Mouse (Mus musculus): ENCODE measurements around the gene Oma1. TPM values are rescaled to one million over a fixed set of nuclear protein-coding genes. Genes with fewer than 3 reads are reported as not detected.
A peak's percentile ranks its signal among the peaks of the same experiment; 100 is the strongest.

The Oma1 gene
- total RNA-seq, 2 experiments from 2014 or later, result 6.9 to 9.2 TPM

DNA sequence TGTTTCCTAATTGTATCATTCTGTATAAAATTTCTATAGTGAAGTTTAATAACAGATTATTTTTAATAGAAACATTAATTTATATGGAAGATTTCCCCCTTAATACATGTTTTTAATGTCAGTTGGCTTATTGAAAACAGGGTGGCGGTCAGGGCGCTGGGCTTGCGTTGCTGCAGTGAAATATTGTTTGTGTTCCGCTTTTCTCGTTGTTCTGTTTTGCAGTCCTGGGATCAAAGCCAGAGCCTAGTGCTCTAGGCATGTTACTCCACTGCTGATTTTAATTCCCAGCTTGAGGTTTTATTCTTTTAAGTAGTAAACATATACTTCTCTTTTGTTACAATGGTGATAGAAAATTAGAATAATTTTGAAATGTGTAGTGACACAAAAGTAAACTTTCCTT, 39.3 kb downstream of the Oma1 start:
- peak in 1 of 2 experiments; percentile 9 for DNase-seq (ENCODE audit: low spot score in 2 of 2)

DNA sequence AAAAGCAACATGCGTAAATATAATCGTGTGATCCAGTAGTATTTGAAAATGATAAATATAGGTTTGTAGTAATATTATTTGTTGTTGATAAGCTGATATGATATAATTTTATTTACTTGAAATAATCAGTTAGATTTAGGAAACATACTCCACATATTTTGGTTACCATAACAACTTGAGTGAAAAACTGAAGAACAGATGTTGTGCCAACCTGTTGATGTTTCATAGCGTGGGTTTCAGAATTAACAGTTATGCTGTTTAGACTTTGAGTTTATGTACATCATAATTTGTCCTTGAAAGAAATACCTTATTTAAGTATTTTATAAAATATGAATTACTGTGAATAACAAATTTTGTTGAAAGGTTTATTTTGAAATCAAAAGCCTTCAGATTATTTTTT, 43.8 kb downstream of the Oma1 start:
- DNase-seq (ENCODE audit: low spot score in 2 of 2), result no peak

DNA sequence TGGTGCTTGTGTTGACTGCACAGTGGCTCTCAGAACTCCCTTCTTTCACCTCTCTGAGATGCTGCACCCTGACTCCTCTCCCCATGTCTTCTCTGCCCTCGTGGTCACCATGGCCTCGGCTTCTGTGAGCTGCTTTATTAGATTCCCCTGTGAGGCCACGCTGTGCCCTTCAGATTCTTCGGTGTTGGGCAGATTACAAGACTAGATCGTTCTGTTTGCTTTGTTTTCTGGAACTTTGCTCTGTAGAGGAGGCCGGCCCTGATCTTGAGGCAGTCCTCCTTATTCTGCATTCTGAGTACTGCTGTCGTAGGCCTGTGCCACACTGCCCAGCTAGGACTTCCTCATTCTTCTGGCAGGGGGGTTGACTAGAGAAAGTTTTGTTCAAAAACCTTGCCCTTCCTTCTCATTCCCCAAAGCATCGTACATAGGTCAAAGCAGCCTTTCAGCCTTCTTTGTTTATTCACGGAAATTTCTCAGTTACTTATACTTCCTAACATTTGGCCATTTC, 45.4 kb downstream of the Oma1 start:
- no peak for DNase-seq (ENCODE audit: low spot score in 2 of 2)

- DNase-seq (ENCODE audit: low spot score in 2 of 2), result no peak
Observed at GRCm38 (mm10) chr4:103382171-103382570, 68.6 kb downstream of the Oma1 start.

DNA sequence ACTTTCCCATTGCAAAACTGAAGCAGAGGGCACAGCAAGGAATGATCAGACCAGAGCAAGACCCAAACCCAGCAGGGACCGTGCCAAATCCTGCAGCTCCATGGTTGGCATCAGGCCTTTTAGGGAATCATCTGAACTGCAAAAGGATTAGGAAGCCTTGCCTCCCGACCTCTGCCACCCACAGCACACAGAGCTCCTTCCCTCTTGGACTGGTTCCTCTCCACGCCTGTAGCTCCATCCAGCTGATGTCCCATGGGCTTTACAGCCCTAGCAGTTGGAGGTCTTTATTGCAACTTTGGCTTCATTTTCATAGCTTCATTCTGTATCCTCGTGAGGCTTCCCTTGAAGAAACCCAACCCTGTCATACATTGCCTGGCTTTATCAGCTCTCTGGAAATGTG, 71.4 kb downstream of the Oma1 start:
- no peak for DNase-seq (ENCODE audit: low spot score in 2 of 2)

DNA sequence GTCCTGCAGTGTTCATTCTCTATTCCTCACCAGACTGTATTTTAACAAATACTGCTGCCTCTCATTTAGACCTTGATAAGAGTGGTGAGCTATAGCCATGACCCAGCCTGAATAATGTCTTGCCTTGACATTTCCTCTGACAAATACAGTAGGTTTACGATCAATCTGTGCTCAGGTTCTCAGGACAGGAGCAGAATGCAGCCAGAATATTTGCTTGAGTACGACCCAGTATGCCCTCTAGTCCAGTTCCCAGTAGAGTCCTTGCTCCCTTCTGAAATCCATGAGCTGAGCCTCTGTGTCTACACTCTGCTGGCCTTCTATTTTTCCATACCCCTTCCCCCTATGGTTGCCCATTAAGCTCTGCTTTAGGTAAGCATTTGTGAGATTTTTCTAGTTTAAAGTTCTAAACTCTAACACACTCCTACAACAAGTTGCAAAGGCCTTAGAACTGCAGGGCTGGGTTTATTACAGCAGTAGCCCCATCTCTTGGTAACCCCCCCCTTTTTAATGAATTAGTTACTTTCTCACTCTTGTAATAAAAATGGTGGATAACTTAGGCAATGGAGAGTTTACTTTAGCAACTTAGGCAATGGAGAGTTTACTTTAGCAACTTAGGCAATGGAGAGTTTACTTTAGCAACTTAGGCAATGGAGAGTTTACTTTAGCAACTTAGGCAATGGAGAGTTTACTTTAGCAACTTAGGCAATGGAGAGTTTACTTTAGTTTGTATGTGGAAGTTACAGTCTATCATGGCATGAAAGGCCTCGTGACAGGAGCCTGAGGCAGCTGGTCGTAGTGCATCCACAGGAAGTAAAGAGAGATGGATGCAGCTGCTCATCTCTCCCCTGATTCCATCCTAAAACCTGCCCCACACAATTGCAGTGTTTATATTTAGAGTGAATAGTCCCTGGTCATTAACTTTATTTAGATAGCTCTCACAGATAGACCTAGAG, 72.5 kb downstream of the Oma1 start:
- DNase-seq (ENCODE audit: low spot score in 2 of 2), result no peak

DNA sequence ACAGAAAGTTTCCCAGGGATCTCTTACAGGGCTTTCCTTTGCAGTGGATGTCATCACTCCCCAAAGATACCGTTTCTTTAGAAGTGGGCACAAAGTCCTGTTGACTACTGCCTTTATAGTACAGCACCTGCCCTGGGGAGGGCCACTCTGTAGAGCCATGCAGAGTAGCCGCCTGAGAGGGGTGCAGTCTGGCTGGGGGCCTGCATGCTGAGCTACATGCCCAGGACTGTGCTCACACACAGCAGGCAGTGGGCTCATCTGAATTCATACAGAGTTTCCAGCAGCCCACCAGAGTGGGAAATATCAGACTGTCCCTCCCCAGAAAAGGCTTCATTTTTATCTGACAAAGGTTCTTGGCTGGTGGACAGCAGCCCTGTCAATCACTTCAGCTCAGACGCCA, 73.7 kb downstream of the Oma1 start:
- no peak for DNase-seq (ENCODE audit: low spot score in 2 of 2)

DNA sequence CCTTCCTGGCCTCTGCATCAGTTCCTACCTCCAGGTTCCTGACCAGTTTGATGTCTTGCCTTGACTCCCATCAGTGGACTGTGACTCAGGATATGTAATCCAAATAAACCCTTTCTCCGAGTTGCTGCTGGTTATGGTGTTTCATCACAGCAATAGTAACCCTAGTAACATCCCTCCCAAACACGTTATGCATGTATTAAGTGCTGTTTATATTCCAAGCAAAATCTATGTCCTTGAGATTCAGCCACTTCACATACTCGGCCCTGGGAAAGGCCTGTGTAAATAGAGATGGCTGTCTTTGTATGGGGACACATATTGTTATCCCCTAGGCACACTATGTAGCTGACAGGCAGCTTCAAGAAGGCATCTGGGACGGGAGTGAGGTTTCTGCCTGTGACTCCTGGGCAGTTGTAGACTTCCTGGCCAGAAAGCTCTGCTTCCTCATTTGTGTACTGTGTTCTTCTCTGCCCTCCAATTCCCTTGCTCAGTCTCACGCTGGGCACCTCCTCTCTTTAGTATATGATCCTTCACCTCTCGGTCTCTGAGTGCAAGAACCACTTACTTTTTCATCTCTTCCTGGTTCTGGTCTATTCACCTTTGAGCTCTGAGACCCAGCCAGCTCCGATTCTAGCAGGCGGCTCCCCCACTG, 75.0 kb downstream of the Oma1 start:
- DNase-seq (ENCODE audit: low spot score in 2 of 2), result no peak

DNA sequence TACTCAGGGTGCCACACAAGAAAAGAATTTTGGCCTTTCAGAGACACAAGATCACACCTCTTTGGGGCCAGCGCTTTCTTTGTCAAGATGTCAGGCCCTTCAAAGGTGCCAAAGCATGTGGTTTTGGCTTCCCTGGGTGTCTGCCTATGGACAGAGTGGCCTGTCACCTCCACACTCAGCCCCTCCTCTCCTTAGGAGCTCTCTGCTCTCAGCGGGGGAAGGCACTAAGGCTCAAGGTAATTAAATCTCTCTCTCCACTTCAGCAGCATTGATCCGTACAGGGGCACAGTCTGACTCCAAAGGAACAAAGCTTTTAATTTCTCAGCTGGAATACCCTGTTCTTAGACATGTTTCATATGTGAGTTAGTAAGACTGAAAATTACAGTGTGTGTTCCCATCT, 76.0 kb downstream of the Oma1 start:
- DNase-seq (ENCODE audit: low spot score in 2 of 2), result no peak

DNA sequence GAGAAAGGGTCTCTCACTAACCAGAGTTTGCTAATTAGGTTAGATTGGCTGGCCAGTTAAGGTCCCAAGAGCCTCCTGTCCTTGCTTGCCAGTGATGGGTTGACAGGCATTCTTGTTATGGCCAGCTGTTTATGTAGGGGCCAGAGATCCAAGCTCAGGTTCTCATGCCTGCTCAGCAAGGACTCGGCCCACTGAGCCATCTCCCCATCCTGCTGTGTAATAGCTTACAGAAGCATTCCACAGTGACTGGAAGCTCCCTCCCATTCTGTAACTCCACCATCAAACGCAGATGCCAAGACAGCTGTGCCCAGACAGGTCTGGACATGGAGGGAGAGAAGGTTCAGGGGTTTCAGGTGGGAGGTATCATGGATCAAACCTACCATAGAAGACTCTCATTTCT, 76.9 kb downstream of the Oma1 start:
- no peak for DNase-seq (ENCODE audit: low spot score in 2 of 2)

- DNase-seq (ENCODE audit: low spot score in 2 of 2), result no peak
Observed at GRCm38 (mm10) chr4:103395066-103395465, 81.5 kb downstream of the Oma1 start.

GRCm38 (mm10) chr4:103395905-103396304, 82.3 kb downstream of the Oma1 start:
- DNase-seq (ENCODE audit: low spot score in 2 of 2), result no peak

GRCm38 (mm10) chr4:103396876-103397275, 83.3 kb downstream of the Oma1 start:
- no peak for DNase-seq (ENCODE audit: low spot score in 2 of 2)

DNA sequence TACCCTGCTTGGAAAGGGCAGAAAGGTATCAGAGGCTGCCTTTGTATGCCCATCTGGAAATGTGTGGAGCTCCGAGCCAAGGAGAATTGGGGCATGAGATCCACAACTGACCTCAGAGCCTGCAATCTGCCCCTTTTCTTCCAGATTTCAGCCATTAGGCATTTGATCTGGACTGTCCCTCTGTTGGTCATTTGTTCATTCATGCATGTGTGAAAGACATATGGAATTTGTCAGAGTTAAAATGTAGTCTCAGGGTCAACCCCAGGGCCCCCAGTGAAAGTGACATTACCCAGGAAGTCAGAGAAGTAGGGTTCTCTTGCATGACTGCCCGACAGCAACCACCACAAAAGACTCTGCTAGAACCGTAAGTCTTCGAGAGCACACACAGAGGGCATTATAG, 89.0 kb downstream of the Oma1 start:
- DNase-seq (ENCODE audit: low spot score in 2 of 2), result no peak

DNA sequence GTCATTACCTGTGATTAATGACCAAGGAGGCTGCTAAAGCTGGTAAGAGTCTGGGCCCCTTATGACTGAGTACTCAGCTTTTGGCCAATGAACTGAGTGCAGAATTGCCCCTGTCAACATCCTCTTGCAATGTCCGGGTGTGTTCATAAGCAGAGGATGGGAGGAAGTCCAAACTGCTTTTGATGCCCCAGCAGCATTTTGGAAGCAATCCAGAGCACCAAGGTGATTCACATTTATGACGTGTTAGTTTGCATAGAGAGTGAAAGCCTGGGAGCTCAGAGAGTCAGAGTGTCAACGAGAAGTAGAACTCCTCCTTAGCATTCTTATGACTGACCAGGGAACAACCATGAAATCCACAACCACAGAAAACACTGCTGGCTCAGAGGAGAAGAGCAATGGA, 91.7 kb downstream of the Oma1 start:
- no peak for DNase-seq (ENCODE audit: low spot score in 2 of 2)

DNA sequence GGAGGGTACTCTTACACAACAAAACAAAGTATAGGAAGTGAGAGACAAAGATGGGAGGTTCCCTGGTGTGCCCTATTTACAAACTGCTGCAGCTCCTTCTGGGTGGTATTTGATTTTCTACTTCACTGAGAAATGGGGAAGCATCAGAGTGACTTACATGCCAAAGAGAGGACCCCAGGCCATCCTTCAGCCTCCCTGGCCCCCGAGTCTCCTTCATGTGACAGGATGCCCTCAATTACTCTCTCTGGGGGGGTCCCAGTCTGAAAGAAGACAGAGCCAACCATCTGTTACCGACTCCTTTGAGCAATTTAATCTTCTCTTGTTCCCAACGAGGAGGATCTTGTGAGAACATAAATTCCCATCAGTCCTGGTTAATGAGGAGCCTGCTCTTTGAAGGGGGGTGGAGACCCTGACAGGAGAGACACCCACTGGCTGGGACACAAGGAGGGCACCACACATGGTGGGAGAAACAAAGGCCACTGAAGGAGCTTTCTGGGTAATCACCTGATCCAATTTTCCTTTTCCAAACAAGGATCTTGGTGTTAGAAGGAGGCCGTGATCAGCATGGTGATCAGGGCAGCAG, 96.7 kb downstream of the Oma1 start:
- DNase-seq (ENCODE audit: low spot score in 2 of 2), result no peak

Other genes starting within 250 kb of the Oma1 start
- 10 to 100 TPM; 45.8 to 53.8 TPM for gene Mier1, start 199.4 kb upstream of the Oma1 start, total RNA-seq (2021)
- 10 to 100 TPM in 1 of 2 experiments, 1 to 10 TPM in 1; 9.3 to 10.9 TPM for gene Wdr78, start 199.3 kb upstream of the Oma1 start, total RNA-seq (2021)
- 10 to 100 TPM; 14.7 to 17.2 TPM for gene Slc35d1, start 98.6 kb upstream of the Oma1 start, total RNA-seq (2021)
- not detected for gene 4921539E11Rik, start 22.9 kb upstream of the Oma1 start, total RNA-seq (2021)

All from layer of hippocampus, postnatal 10 days (tissue).